Mouse (Mus musculus) liver, embryonic 14.5 days (tissue): ENCODE measurements around the gene Ppfibp1.

ENCODE experiments used
- CTCF ChIP-seq: IDR thresholded peaks from 2 replicates; pipeline ENCODE4 v1.5.1; 2016; ENCODE audit warnings: antibody characterized with exemption, low read depth, control low read depth
- EP300 ChIP-seq: IDR thresholded peaks from 2 replicates; pipeline ENCODE4 v1.6.1; 2016; ENCODE audit warnings: antibody characterized with exemption, low read depth

DNA sequence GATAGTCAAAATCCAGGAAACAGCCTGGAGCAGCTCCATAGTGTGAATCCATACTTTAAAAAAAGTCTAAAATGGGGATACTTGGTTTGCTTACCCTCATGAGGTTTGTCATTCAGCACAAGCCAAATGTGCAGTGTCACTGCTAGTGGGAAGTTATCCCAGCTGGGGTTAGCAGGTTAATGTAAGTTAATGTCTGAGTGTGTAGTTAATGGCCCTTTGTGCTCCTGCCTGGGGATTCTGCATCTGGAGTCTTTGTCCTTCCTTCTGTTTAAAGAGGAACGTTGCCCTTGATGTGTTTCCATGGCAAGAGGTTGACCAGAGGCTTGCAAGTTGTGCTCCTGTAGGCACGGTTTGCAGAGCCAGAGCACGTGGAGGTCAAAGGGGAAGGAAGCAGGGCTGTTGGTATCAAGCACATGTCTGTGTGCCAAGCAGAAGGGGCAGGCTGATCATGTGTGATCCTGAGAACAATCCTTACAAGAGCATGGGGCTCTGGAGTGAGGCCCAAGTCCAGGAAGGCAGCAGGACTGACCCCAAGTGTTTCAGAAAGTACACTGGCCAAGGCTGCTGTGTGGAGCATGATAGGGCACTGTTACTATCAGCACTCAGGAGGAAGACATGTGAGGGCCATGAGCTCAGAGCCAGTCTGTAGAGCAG is 24.7 kb downstream of the Ppfibp1 start:
- TF ChIP-seq CTCF (no peak), EP300 (no peak)
